Mouse (Mus musculus) brain, embryonic 14.5 days (tissue): ENCODE data around the gene Atp6v0e. TPM values are rescaled to one million over a fixed set of nuclear protein-coding genes. Genes with fewer than 3 reads are reported as not detected.
A peak's percentile ranks its signal among the peaks of the same experiment; 100 is the strongest.

Source experiments
- DNase-seq: peaks from one replicate; pipeline ENCODE4 v3.0.0-alpha.2; 2011; ENCODE audit warnings: low read depth
- CTCF ChIP-seq: fragments of 200-500 bp; IDR thresholded peaks from 2 replicates; pipeline ENCODE4 v1.5.1; 2012; ENCODE audit warnings: inconsistent platforms, mild to moderate bottlenecking, moderate library complexity, borderline replicate concordance; ENCODE audit not compliant: insufficient read depth, insufficient read length; ENCODE audit errors: extremely low read depth
- POLR2A ChIP-seq: fragments of 200-500 bp; IDR thresholded peaks from 2 replicates; pipeline ENCODE4 v1.6.1; 2012; ENCODE audit warnings: mild to moderate bottlenecking, inconsistent platforms, borderline replicate concordance; ENCODE audit not compliant: poor library complexity, insufficient read depth, insufficient read length, severe bottlenecking; ENCODE audit errors: extremely low read depth
- polyA plus RNA-seq: library from polyadenylated mRNA; depleted of rRNA; stranded (reverse); fragments of >200 nt; gene quantifications from 2 replicates; pipeline ENCODE4 v1.2.3, GENCODE M21; 2012

The Atp6v0e gene
- polyA plus RNA-seq, 1 experiment, result 79.1 TPM

DNA sequence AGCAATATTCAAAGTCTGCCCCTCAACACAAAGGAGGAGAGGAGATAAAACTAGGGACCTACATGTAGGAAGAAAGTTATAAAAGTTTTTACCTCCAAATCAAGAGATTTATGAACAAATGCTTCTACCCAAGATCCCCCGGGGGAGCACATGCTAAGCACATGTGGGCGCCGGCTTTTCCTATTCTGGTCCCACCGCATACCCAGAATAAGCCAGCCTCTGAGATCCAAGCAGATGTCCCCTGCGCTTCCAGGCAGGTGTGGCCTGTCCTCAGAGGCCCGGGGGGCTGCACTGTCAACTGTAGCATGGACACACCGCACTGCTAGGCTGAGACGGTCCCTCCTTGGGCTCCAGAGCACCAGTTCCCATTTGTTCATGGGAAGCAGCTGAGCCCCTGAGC is 19.6 kb upstream of the Atp6v0e start:
- no peak for DNase-seq
- TF ChIP-seq CTCF, result no peak
- TF ChIP-seq POLR2A, result no peak

DNA sequence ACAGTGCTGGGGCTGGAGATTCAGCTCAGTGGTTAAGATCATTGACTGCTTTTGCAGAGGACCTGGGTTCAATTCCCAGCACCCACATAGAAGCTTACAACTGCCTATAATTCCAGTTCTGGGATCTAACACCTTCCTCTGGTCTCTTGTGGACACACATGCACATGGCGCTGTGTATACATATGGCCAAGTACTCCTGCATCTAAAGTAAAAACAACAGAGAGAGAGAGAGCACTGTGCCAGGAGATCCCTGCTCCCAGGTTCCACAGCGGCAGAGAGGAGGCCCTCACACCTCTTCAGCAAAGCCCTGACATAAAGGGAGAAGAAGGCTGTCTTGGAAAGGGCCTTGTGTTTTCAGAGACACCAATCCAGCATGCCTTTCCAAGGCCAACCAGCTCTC is 19.0 kb upstream of the Atp6v0e start:
- no peak for TF ChIP-seq CTCF
- no peak for TF ChIP-seq POLR2A

DNA sequence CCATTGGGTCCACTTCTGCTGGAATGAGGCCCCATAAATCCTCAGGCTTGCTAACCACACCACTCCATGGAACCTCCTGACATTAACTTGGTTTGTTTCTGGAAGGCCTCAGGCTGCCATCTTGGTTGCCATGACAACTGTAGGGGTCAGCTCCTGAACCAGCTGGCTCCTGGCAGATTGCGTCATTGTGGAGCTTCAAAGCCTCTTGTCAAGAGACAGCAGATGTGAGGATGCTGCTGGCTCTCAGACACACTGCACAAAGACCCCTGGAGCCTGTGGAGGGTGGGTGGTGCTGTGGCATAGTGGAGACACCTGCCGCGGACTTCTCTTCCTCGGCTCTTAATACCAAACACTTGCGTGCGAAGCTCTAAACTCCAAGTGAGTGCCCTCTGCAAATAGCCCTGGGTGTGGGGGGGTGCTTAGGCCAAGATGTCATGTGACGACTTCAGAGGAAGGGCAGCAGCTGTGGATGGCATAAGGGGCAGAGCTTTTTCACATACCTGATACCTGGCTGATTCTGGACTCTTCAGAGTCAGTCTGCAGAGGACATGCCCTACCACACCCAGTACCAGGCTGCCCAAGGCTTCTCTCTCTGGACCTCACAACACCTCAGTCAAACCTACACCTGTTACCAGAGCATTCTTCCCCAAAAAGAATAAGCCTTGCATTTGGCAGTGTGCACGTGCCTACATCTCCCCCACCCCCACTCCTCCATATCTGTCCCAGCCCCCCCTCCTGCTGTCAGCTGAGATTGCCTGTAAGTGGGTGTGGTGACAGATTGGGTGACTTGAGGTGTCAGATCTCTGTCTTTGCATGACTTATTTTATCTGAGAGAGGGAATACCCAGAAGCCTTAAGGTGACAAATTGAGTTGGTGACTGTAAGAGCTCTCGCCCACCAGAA is 18.3 kb upstream of the Atp6v0e start:
- no peak for TF ChIP-seq POLR2A
- DNase-seq, result peak; percentile 85

More for the DNA sequence above, 19.0 kb upstream of the Atp6v0e start:
- DNase-seq, result no peak

DNA sequence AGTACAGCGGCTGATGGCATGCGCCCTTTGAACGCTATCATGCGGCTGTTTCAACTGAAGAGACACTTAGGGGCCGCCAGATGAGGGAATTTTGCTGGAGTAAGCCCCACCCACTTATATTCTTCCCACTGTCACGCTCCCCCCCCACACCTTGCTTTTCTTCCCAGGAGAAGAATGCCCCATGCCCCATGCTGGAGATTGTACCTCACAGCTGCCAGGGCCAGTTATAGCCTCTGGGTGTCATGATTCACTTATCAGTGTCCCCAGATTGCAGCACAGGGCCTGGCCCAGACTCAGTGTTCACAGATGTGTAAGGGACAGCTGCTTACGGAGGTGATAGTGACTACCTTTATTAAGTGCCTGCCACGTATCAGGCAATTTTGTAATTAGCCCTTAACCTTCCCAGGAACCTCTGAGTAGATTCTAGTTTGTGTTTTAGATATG is 17.6 kb upstream of the Atp6v0e start:
- TF ChIP-seq CTCF (no peak), POLR2A (no peak)
- no peak for DNase-seq

DNA sequence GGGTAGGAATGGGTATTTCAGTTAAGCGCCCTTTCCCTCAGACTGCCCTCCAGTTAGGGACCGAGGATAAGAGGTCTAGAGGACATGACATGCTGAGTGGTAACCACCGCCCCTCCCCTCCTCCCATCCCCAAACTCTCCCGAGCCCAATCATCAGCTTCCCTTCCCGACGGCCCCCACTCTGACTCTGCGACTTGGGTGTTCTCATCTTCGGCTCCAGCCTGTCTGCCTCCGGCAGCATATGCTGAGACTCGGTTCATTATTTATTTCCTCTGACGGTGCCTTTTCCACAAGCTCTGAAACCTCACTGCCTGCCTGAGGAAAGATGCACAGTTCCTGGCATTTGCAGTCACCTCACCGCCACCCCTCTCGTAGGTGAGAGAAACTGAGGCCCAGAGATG is 15.7 kb upstream of the Atp6v0e start:
- TF ChIP-seq CTCF (no peak), POLR2A (no peak)
- no peak for DNase-seq

DNA sequence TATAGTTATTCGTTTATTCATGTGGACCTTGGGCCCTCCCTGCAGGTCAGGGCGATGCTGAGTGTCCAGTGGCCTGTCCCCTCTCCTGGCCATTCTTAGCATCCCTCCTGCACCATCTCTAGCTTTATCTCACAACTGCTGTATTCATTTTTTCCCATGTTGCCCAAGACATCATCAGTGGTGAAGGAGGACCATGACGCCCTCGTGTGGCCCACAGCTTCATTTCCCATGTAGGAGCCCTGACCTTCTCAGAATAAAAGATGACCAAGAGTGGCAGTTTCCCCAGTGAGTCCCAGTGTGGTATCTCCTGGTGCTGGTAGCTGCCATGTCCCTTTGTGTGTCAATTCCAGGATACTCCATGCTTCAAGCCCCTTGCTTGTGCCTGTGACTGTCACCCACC is 13.5 kb upstream of the Atp6v0e start:
- no peak for DNase-seq
- TF ChIP-seq CTCF (0 out of 2 replicates have a peak, but pooled peaks have one; percentile 15), POLR2A (no peak)

DNA sequence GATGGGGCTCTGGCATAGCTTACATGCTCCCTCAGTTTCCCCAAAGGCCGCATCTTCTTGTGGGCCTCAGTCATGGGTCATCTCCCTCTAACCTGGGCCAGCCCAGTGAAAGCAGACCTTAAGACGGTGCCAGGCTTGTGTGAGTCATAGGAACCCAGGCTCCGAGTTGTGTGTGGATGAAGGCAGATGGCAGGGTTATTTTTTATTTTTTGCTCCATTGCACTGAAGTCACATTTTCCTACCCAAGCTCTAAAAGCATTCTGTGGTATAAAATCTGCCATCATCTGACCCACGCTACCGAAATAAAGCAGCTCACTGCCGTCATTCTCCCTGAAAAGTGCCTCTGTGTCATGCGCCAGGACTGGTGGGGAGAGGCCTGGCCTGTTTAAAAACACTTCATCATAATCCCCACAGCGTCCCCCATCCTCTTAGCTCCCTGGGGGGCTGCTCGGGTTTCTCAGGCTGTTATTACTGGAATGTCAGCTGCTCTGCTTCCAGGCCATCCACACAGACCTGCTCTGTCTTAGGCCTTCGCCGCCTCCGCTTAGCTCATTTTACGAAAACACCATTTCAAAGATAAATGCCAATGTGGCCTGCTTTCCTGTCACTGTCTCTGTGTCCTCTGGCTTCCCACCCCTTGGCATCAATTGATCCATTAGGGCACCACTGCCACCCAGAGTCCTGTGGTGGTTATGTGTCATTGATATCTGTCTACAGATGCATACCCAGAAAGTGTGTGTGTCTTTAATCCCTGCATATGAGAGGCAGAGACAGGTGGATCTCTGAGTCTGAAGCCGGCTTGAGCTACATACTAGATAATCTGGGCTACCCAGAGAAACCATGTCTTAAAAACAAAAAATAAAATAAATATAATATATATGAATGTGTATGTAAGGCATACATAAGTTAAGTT is 12.3 kb upstream of the Atp6v0e start:
- no peak for TF ChIP-seq CTCF
- TF ChIP-seq POLR2A, result no peak
- DNase-seq, result no peak

DNA sequence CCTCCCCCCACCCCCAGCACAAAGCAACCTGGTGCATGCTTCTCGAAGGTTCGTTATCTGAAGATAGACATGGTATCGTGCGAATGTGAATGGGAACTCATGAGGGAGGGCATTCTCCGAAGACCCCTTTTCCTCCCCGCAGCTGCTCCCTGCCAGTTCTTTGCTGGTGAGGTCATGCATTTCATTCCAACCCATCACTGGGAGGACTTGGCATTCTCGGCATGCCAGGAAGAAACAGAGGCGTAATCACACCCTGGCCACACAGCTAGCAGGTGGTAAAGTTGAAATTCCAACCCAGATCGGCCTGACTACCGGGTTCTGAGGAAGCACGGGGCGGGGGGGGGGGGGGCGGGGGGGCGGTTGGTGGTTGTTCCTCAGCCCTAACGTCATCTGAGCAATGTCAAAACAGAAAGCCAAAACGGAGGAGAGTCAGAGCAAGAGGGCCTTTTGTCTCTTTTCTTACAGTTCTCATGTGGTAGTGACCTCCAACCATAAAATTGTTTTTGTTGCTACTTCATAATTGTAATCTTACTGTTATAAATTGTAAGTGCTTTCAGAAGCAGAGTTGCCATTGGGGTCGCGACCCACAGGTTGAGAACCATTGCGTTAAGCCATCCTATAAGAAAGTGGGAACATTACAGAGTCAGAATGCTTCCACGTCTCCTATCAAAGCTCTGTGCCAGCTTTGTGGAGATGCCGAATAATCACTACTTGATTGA is 4.0 kb upstream of the Atp6v0e start:
- TF ChIP-seq CTCF (no peak), POLR2A (no peak)
- DNase-seq, result peak; percentile 57

DNA sequence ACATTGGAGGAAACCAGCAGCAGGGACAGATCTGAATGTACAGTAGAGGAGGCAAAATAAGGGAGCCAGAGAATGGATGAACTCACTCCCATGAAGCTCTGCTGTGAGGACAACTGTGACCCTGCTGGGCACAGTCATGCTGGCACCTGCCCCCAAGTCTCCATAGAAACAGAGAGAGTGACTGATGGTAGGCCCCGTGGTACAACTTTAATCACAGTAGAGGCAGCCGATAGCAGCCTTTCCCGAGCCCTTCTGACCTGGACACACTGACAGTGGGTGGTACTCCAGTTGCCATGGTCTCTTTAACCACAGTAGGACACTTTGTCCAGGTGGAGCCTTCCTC is 3.5 kb upstream of the Atp6v0e start:
- no peak for DNase-seq
- TF ChIP-seq CTCF, result no peak
- no peak for TF ChIP-seq POLR2A

DNA sequence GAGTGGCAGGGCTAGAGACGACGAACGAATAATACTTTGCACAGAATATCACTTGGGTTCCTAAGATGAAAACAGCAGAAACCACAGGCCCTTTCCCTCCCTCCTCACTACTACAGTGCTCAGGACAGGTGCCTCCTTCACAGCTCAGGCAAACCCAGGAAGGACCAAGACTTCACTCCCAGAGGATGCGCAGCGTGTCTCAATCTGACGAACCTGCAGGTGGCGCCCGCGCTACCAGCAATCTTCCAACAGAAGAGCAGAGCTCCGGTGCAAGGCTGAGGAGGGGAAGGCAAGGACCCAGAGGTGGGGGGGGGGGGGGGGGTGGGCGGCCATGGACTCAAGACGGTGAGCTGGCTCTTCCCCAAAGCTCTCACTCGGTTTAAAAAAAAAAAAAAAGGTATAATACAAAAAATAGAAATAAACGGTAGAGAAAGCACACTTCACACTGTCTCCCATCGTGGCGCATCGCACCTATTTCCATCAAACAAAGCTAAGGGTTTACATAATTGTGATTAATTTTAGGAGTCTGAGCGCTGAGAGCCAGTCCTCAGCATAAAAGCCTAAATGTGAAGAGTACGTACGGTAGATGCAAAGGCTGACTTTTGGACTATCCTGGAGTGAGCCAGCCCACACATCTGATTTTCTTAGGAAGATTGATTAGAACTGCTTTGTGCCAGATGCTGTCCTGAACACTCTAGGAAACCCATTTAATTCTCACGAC is 2.7 kb upstream of the Atp6v0e start:
- TF ChIP-seq POLR2A (no peak), CTCF (peak; percentile 87)
- peak; percentile 86 for DNase-seq
